Mouse (Mus musculus) forebrain, embryonic 16.5 days (tissue): ENCODE results near the gene Wdr60. TPM values are rescaled to one million over a fixed set of nuclear protein-coding genes. Genes with fewer than 3 reads are reported as not detected.

Experiments used
- ATAC-seq: fragments of 200-750 bp; cut with Nextera tagmentation; 2 replicates; pipeline ENCODE4 v1.8.0; 2017; ENCODE audit warnings: mild to moderate bottlenecking, moderate library complexity
- H3K27ac ChIP-seq: fragments of 300-500 bp; sonication (generic); 2 replicates; pipeline ENCODE4 v1.5.1; 2014; ENCODE audit warnings: low read length, control low read depth
- H3K27me3 ChIP-seq: fragments of 300-500 bp; sonication (generic); replicated peaks from 2 replicates; pipeline ENCODE4 v1.6.1; 2014; ENCODE audit warnings: low read length; ENCODE audit not compliant: control insufficient read depth, insufficient read depth
- H3K36me3 ChIP-seq: fragments of 300-500 bp; sonication (generic); 2 replicates; pipeline ENCODE4 v1.6.1; 2014; ENCODE audit not compliant: control insufficient read depth, insufficient read depth
- H3K4me1 ChIP-seq: fragments of 300-500 bp; sonication (generic); replicated peaks from 2 replicates; pipeline ENCODE4 v1.6.1; 2014; ENCODE audit warnings: low read length; ENCODE audit not compliant: control insufficient read depth, insufficient read depth
- H3K4me2 ChIP-seq: fragments of 300-500 bp; sonication (generic); 2 replicates; pipeline ENCODE4 v1.6.1; 2014; ENCODE audit warnings: mild to moderate bottlenecking, low read length, control low read depth
- H3K4me3 ChIP-seq: fragments of 300-500 bp; sonication (generic); replicated peaks from 2 replicates; pipeline ENCODE4 v1.5.1; 2014; ENCODE audit warnings: mild to moderate bottlenecking, low read length, control low read depth
- H3K9ac ChIP-seq: fragments of 300-500 bp; sonication (generic); replicated peaks from 2 replicates; pipeline ENCODE4 v1.6.1; 2014; ENCODE audit warnings: low read depth, low read length, control low read depth
- H3K9me3 ChIP-seq: fragments of 300-500 bp; sonication (generic); 2 replicates; pipeline ENCODE4 v1.6.1; 2016; ENCODE audit warnings: low read length; ENCODE audit not compliant: control insufficient read depth
- WGBS: fragments of 180-500 bp; shearing (Covaris S2); extraction: QIAGEN DNeasy Blood & Tissue Kit; methylation state at CpG from one replicate; pipeline ENCODE4 v1.1.7; 2014; 5-methylcytosine and 5-hydroxymethylcytosine counted together
- polyA plus RNA-seq: library from polyadenylated mRNA; unstranded; fragments of >200 nt; fragmentation: Nextera tagmentation; extraction: Ambion mirVana; gene quantifications from 2 replicates; pipeline ENCODE4 v1.2.1, GENCODE M21; 2015

The Wdr60 gene
- polyA plus RNA-seq, 1 experiment from 2014 or later: 18.5 TPM

DNA sequence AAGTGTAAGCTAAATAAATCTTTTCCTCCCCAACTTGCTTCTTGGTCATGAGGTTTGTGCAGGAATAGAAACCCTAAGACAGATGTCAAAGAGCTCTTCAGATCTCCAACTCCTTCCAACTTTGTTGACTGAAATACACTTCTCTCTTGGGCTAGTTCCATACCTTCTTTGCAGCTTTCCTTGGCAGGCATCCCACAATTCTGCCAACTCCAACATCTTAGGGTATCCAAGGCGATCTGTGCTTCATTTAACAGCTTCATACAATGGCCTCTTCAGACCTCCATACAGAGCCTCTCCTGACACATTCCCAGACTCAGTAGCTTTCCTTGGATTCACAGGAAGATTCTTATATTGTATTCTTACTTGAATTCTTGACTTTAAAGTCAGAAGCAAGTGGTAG lies 10.9 kb upstream of the Wdr60 start:
- no peak overlapping the region for H3K4me3 ChIP-seq
- no peaks in the 10 kb centered on the region for H3K36me3 ChIP-seq
- ATAC-seq: no peak
- no peaks in the 10 kb centered on the region for H3K27me3 ChIP-seq
- WGBS: 30% methylated on average over 1 of the region's 1 CpGs
- no peak overlapping the region for H3K9ac ChIP-seq
- H3K9me3 ChIP-seq: no peaks in the 10 kb centered on the region
- no peaks in the 10 kb centered on the region for H3K4me1 ChIP-seq
- no peak overlapping the region for H3K4me2 ChIP-seq
- H3K27ac ChIP-seq: no peak overlapping the region

DNA sequence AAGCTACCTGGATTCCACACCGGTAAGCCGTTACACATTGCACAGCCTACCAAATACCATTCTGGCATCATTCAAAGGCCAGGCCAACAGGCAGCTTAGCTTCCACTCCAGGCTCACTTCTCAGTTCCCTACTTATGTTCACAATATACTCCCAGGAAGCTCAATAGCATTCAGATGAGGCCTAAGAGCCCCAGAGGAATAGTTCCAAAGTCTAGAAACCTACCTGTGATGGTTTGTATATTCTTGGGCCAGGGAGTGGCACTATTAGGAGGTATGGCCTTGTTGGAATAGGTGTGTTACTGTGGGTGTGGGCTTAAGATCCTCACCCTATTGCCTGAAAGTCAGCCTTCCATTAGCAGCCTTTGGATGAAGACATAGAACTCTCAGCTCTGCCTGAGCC lies 8.2 kb upstream of the Wdr60 start:
- Histone ChIP-seq H3K4me2 (no peak overlapping the region), H3K36me3 (no peaks in the 10 kb centered on the region), H3K9me3 (no peaks in the 10 kb centered on the region), H3K27ac (no peak overlapping the region), H3K27me3 (no peaks in the 10 kb centered on the region), H3K9ac (no peak overlapping the region), H3K4me1 (no peaks in the 10 kb centered on the region), H3K4me3 (no peak overlapping the region)
- 90% methylated on average over 2 of the region's 2 CpGs for WGBS
- no peak for ATAC-seq

- Histone ChIP-seq H3K4me1 (no peaks in the 10 kb centered on the region), H3K4me3 (no peak overlapping the region), H3K27ac (no peak overlapping the region), H3K9me3 (no peaks in the 10 kb centered on the region), H3K36me3 (no peaks in the 10 kb centered on the region), H3K9ac (no peak overlapping the region), H3K4me2 (no peak overlapping the region), H3K27me3 (no peaks in the 10 kb centered on the region)
- WGBS: 84% methylated on average over 1 of the region's 1 CpGs
- no peak for ATAC-seq
Observed at GRCm38 (mm10) chr12:116270538-116270937, 7.7 kb upstream of the Wdr60 start.

- H3K4me3 ChIP-seq: no peak overlapping the region
- H3K27ac ChIP-seq: no peak overlapping the region
- no peaks in the 10 kb centered on the region for H3K36me3 ChIP-seq
- H3K4me2 ChIP-seq: no peak overlapping the region
- WGBS: 79% methylated on average over 5 of the region's 5 CpGs
- no peaks in the 10 kb centered on the region for H3K9me3 ChIP-seq
- H3K9ac ChIP-seq: no peak overlapping the region
- no peak for ATAC-seq
- no peaks in the 10 kb centered on the region for H3K4me1 ChIP-seq
- no peaks in the 10 kb centered on the region for H3K27me3 ChIP-seq
Observed at GRCm38 (mm10) chr12:116269450-116269849, 6.6 kb upstream of the Wdr60 start.

DNA sequence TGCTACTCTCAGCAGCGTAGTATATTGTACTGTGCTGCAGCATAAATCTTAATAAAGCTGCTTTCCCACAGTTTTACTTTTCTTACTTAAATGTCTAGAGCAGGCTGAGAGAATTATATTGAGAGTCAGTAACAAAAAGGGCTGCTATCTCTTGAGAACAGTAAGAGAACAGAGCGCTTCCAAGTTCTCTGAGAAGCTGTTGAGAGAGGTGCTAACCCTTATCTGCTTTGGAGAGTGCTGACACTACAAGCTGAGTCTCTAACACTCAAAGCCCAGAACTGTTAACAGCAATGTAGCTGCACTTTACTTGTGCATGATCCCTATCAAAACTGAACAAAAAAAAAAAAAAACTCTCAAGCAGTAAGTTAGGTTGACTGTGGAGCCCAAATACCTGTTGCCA lies 2.5 kb upstream of the Wdr60 start:
- Histone ChIP-seq H3K36me3 (no peaks in the 10 kb centered on the region), H3K27me3 (no peaks in the 10 kb centered on the region), H3K4me2 (no peak overlapping the region), H3K9me3 (no peaks in the 10 kb centered on the region), H3K27ac (no peak overlapping the region), H3K4me1 (0 out of 2 replicates have a peak, but pooled peaks cover 2% of the 10 kb centered on the region), H3K9ac (no peak overlapping the region), H3K4me3 (no peak overlapping the region)
- WGBS: 90% methylated on average over 2 of the region's 2 CpGs
- ATAC-seq: no peak

DNA sequence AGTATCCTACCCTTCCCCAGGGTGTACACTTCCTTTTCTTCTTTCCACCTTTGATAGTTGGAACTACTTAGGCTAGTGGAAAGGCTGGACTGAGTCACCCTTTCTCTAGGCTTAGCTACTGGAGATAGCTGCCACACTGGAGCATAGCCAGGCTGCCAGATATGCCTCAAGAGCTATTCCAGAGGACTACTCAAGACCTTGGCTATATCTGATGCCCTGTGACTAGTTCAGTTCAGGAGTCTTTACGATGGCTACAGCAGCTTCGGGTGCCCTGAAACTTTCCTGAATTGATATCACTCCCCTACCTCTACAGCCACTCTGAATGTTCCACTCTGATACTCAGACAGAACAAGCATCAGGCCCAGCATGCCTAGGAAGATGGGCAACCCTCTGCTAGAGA lies 1.9 kb upstream of the Wdr60 start:
- Histone ChIP-seq H3K4me2 (no peak overlapping the region), H3K9ac (no peak overlapping the region), H3K27me3 (no peaks in the 10 kb centered on the region), H3K4me1 (0 out of 2 replicates have a peak, but pooled peaks cover 2% of the 10 kb centered on the region), H3K9me3 (no peaks in the 10 kb centered on the region), H3K36me3 (no peaks in the 10 kb centered on the region), H3K27ac (no peak overlapping the region), H3K4me3 (no peak overlapping the region)
- ATAC-seq: no peak
- 89% methylated on average over 2 of the region's 2 CpGs for WGBS

- Histone ChIP-seq H3K4me3 (no peak overlapping the region), H3K27ac (no peak overlapping the region), H3K9ac (no peak overlapping the region), H3K4me1 (0 out of 2 replicates have a peak, but pooled peaks cover 2% of the 10 kb centered on the region), H3K27me3 (no peaks in the 10 kb centered on the region), H3K9me3 (no peaks in the 10 kb centered on the region), H3K4me2 (no peak overlapping the region), H3K36me3 (no peaks in the 10 kb centered on the region)
- no peak for ATAC-seq
- WGBS: 87% methylated on average over 2 of the region's 2 CpGs
Observed at GRCm38 (mm10) chr12:116258321-116258720, 4.5 kb downstream of the Wdr60 start.

GRCm38 (mm10) chr12:116255636-116256035 lies 7.2 kb downstream of the Wdr60 start:
- ATAC-seq: no peak
- H3K27me3 ChIP-seq: no peaks in the 10 kb centered on the region
- H3K4me2 ChIP-seq: no peak overlapping the region
- H3K4me3 ChIP-seq: no peak overlapping the region
- H3K4me1 ChIP-seq: no peaks in the 10 kb centered on the region
- WGBS: 91% methylated on average over 11 of the region's 11 CpGs
- no peak overlapping the region for H3K9ac ChIP-seq
- no peaks in the 10 kb centered on the region for H3K9me3 ChIP-seq
- H3K27ac ChIP-seq: no peak overlapping the region
- H3K36me3 ChIP-seq: no peaks in the 10 kb centered on the region

GRCm38 (mm10) chr12:116254652-116255051 lies 8.2 kb downstream of the Wdr60 start:
- no peak overlapping the region for H3K4me3 ChIP-seq
- no peaks in the 10 kb centered on the region for H3K36me3 ChIP-seq
- no peaks in the 10 kb centered on the region for H3K27me3 ChIP-seq
- WGBS: 81% methylated on average over 8 of the region's 8 CpGs
- H3K4me1 ChIP-seq: no peaks in the 10 kb centered on the region
- H3K9ac ChIP-seq: no peak overlapping the region
- no peaks in the 10 kb centered on the region for H3K9me3 ChIP-seq
- no peak for ATAC-seq
- H3K4me2 ChIP-seq: no peak overlapping the region
- H3K27ac ChIP-seq: no peak overlapping the region

GRCm38 (mm10) chr12:116244601-116245000 lies 18.2 kb downstream of the Wdr60 start:
- Histone ChIP-seq H3K4me3 (no peak overlapping the region), H3K36me3 (no peaks in the 10 kb centered on the region; the same call in 1 of the 2 replicates), H3K27ac (no peak overlapping the region), H3K27me3 (no peaks in the 10 kb centered on the region), H3K9ac (no peak overlapping the region), H3K4me1 (no peaks in the 10 kb centered on the region), H3K4me2 (no peak overlapping the region), H3K9me3 (no peaks in the 10 kb centered on the region)
- ATAC-seq: no peak
- 83% methylated on average over 1 of the region's 1 CpGs for WGBS
